Mouse (Mus musculus): Measurements from ENCODE around the gene Arhgap15. TPM values are rescaled to one million over a fixed set of nuclear protein-coding genes. Genes with fewer than 3 reads are reported as not detected.

Arhgap15 gene
- polyA plus RNA-seq, 1 experiment: 42.7 TPM

DNA sequence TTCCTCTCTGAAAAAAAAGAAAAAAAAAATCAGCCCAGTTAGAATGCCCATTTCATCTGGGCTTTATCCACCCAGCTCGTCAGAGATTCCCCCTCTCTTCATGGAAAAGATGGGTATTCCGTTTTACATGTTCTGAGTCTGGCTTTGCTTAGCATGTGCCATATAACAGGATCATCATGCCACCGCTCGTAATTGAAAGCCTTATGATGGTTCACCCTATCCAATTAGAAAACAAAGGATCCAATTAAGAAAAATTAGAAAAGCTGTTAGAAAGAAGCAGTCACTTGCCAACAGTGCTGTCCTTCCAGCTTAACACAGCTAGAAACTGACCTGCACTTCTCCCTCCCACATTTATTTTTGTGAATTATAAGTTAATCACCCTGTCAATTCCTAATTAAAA lies 640.9 kb downstream of the Arhgap15 start:
- TF ChIP-seq POLR2A (IDR thresholded peaks at IDR 0.05; ENCODE audit: borderline replicate concordance, low read depth, low read length): no peak
- TF ChIP-seq CTCF (IDR thresholded peaks at IDR 0.05; ENCODE audit: low read depth, low read length): no peak
- H3K4me3 ChIP-seq (ENCODE audit: insufficient read depth, low read length): no peak overlapping the region

DNA sequence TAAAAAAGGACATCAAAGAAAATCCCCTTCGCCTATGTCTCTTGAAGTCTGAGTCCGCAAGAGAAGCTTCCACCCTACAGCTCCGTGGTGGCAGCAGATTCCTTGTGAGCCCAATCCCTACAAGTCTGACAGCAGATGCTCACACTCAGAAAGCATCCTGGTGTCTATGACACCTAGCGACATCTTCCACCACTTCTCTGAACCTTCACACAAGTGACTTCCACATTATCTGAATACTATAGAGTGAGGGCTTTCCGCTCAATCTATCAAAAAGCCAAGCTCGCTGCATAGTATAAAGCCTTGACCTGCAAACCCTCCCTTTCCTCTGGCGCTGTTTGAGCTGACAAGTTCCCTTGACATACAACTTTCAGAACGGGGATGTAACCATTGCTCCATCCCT lies 645.2 kb downstream of the Arhgap15 start:
- Histone ChIP-seq H3K27ac (ENCODE audit: insufficient read depth, low read depth, low read length) (no peak overlapping the region), H3K4me3 (ENCODE audit: insufficient read depth, low read length) (no peak overlapping the region), H3K4me1 (ENCODE audit: control insufficient read depth, insufficient read depth, low read length) (no peaks in the 10 kb centered on the region)
- TF ChIP-seq POLR2A (IDR thresholded peaks at IDR 0.05; ENCODE audit: borderline replicate concordance, low read depth, low read length) (no peak), CTCF (IDR thresholded peaks at IDR 0.05; ENCODE audit: low read depth, low read length) (no peak)

More for the DNA sequence above, 640.9 kb downstream of the Arhgap15 start:
- Histone ChIP-seq H3K27ac (ENCODE audit: insufficient read depth, low read depth, low read length) (no peak overlapping the region), H3K4me1 (ENCODE audit: control insufficient read depth, insufficient read depth, low read length) (no peaks in the 10 kb centered on the region)

- Histone ChIP-seq H3K4me3 (ENCODE audit: insufficient read depth, low read length) (no peak overlapping the region), H3K4me1 (ENCODE audit: control insufficient read depth, insufficient read depth, low read length) (no peaks in the 10 kb centered on the region), H3K27ac (ENCODE audit: insufficient read depth, low read depth, low read length) (no peak overlapping the region)
- TF ChIP-seq CTCF (IDR thresholded peaks at IDR 0.05; ENCODE audit: low read depth, low read length): no peak
- no peak for TF ChIP-seq POLR2A (IDR thresholded peaks at IDR 0.05; ENCODE audit: borderline replicate concordance, low read depth, low read length)
These were observed 646.4 kb downstream of the Arhgap15 start for GRCm38 (mm10) chr2:44394956-44395501.

- no peak overlapping the region for H3K4me3 ChIP-seq (ENCODE audit: insufficient read depth, low read length)
- H3K27ac ChIP-seq (ENCODE audit: insufficient read depth, low read depth, low read length): no peak overlapping the region
- H3K4me1 ChIP-seq (ENCODE audit: control insufficient read depth, insufficient read depth, low read length): no peaks in the 10 kb centered on the region
- TF ChIP-seq POLR2A (IDR thresholded peaks at IDR 0.05; ENCODE audit: borderline replicate concordance, low read depth, low read length): no peak
- no peak for TF ChIP-seq CTCF (IDR thresholded peaks at IDR 0.05; ENCODE audit: low read depth, low read length)
These were observed 647.0 kb downstream of the Arhgap15 start for GRCm38 (mm10) chr2:44395577-44395976.

GRCm38 (mm10) chr2:44397209-44397608 lies 648.6 kb downstream of the Arhgap15 start:
- TF ChIP-seq POLR2A (IDR thresholded peaks at IDR 0.05; ENCODE audit: borderline replicate concordance, low read depth, low read length) (no peak), CTCF (IDR thresholded peaks at IDR 0.05; ENCODE audit: low read depth, low read length) (no peak)
- no peak overlapping the region for H3K4me3 ChIP-seq (ENCODE audit: insufficient read depth, low read length)
- no peaks in the 10 kb centered on the region for H3K4me1 ChIP-seq (ENCODE audit: control insufficient read depth, insufficient read depth, low read length)
- H3K27ac ChIP-seq (ENCODE audit: insufficient read depth, low read depth, low read length): no peak overlapping the region

- TF ChIP-seq CTCF (IDR thresholded peaks at IDR 0.05; ENCODE audit: low read depth, low read length) (no peak), POLR2A (IDR thresholded peaks at IDR 0.05; ENCODE audit: borderline replicate concordance, low read depth, low read length) (no peak)
- Histone ChIP-seq H3K4me1 (ENCODE audit: control insufficient read depth, insufficient read depth, low read length) (no peaks in the 10 kb centered on the region), H3K4me3 (ENCODE audit: insufficient read depth, low read length) (no peak overlapping the region), H3K27ac (ENCODE audit: insufficient read depth, low read depth, low read length) (no peak overlapping the region)
These were observed 649.2 kb downstream of the Arhgap15 start for GRCm38 (mm10) chr2:44397735-44398337.

GRCm38 (mm10) chr2:44399191-44399926 lies 650.7 kb downstream of the Arhgap15 start:
- Histone ChIP-seq H3K4me1 (ENCODE audit: control insufficient read depth, insufficient read depth, low read length) (no peaks in the 10 kb centered on the region), H3K4me3 (ENCODE audit: insufficient read depth, low read length) (no peak overlapping the region), H3K27ac (ENCODE audit: insufficient read depth, low read depth, low read length) (no peak overlapping the region)
- TF ChIP-seq POLR2A (IDR thresholded peaks at IDR 0.05; ENCODE audit: borderline replicate concordance, low read depth, low read length): no peak
- no peak for TF ChIP-seq CTCF (IDR thresholded peaks at IDR 0.05; ENCODE audit: low read depth, low read length)

GRCm38 (mm10) chr2:44401704-44402422 lies 653.2 kb downstream of the Arhgap15 start:
- H3K4me3 ChIP-seq (ENCODE audit: insufficient read depth, low read length): no peak overlapping the region
- no peaks in the 10 kb centered on the region for H3K4me1 ChIP-seq (ENCODE audit: control insufficient read depth, insufficient read depth, low read length)
- H3K27ac ChIP-seq (ENCODE audit: insufficient read depth, low read depth, low read length): no peak overlapping the region
- TF ChIP-seq CTCF (IDR thresholded peaks at IDR 0.05; ENCODE audit: low read depth, low read length): no peak
- TF ChIP-seq POLR2A (IDR thresholded peaks at IDR 0.05; ENCODE audit: borderline replicate concordance, low read depth, low read length): no peak

- TF ChIP-seq POLR2A (IDR thresholded peaks at IDR 0.05; ENCODE audit: borderline replicate concordance, low read depth, low read length): no peak
- no peak for TF ChIP-seq CTCF (IDR thresholded peaks at IDR 0.05; ENCODE audit: low read depth, low read length)
- no peaks in the 10 kb centered on the region for H3K4me1 ChIP-seq (ENCODE audit: control insufficient read depth, insufficient read depth, low read length)
These were observed 663.0 kb downstream of the Arhgap15 start for GRCm38 (mm10) chr2:44411660-44412059.

More at GRCm38 (mm10) chr2:44411660-44412059, 663.0 kb downstream of the Arhgap15 start:
- H3K27ac ChIP-seq (ENCODE audit: insufficient read depth, low read depth, low read length): no peak overlapping the region
- H3K4me3 ChIP-seq (ENCODE audit: insufficient read depth, low read length): no peak overlapping the region

All from bone marrow macrophage, adult 2 months (primary cell).